Mouse (Mus musculus) liver, embryonic 16.5 days (tissue): ENCODE results near the gene Fmod. TPM values are rescaled to one million over a fixed set of nuclear protein-coding genes. Genes with fewer than 3 reads are reported as not detected.

Source experiments
- ATAC-seq: fragments of 200-750 bp; cut with Nextera tagmentation; 2 replicates; pipeline ENCODE4 v1.8.0; 2017; ENCODE audit warnings: low read depth, mild to moderate bottlenecking, moderate number of reproducible peaks, moderate library complexity
- H3K27ac ChIP-seq: fragments of 300-500 bp; sonication (generic); 2 replicates; pipeline ENCODE4 v1.5.1; 2014; ENCODE audit warnings: mild to moderate bottlenecking, low read length
- H3K27me3 ChIP-seq: fragments of 300-500 bp; sonication (generic); 2 replicates; pipeline ENCODE4 v1.6.1; 2014; ENCODE audit warnings: low read depth, low read length, mixed read lengths; ENCODE audit not compliant: control insufficient read depth, insufficient read depth
- H3K36me3 ChIP-seq: fragments of 300-500 bp; sonication (generic); 2 replicates; pipeline ENCODE4 v1.6.1; 2014; ENCODE audit warnings: mild to moderate bottlenecking; ENCODE audit not compliant: control insufficient read depth, insufficient read depth
- H3K4me1 ChIP-seq: fragments of 300-500 bp; sonication (generic); 2 replicates; pipeline ENCODE4 v1.6.1; 2014; ENCODE audit warnings: low read depth, low read length, mixed read lengths; ENCODE audit not compliant: control insufficient read depth
- H3K4me2 ChIP-seq: fragments of 300-500 bp; sonication (generic); 2 replicates; pipeline ENCODE4 v1.6.1; 2014; ENCODE audit warnings: low read depth, low read length, mixed read lengths
- H3K4me3 ChIP-seq: fragments of 300-500 bp; sonication (generic); 2 replicates; pipeline ENCODE4 v1.5.1; 2014; ENCODE audit warnings: low read depth, mild to moderate bottlenecking, low read length
- H3K9ac ChIP-seq: fragments of 300-500 bp; sonication (generic); 2 replicates; pipeline ENCODE4 v1.6.1; 2014; ENCODE audit warnings: low read depth, low read length
- H3K9me3 ChIP-seq: fragments of 300-500 bp; sonication (generic); replicated peaks from 2 replicates; pipeline ENCODE4 v1.6.1; 2016; ENCODE audit warnings: low read length; ENCODE audit not compliant: control insufficient read depth
- WGBS: fragments of 180-500 bp; shearing (Covaris S2); extraction: QIAGEN DNeasy Blood & Tissue Kit; methylation state at CpG from one replicate; pipeline ENCODE4 v1.1.7; 2014; ENCODE audit not compliant: insufficient replicate concordance; 5-methylcytosine and 5-hydroxymethylcytosine counted together
- polyA plus RNA-seq: library from polyadenylated mRNA; unstranded; fragments of >200 nt; fragmentation: Nextera tagmentation; extraction: Ambion mirVana; gene quantifications from 2 replicates; pipeline ENCODE4 v1.2.1, GENCODE M21; 2015

Fmod gene
- polyA plus RNA-seq, 1 experiment from 2014 or later, result 3.3 TPM

GRCm38 (mm10) chr1:134036492-134036891 is 562 bp upstream of the Fmod start:
- no peak overlapping the region for H3K27ac ChIP-seq
- WGBS, result 44% methylated on average over 2 of the region's 2 CpGs
- ATAC-seq, result no peak
- H3K4me3 ChIP-seq, result no peak overlapping the region
- no peaks in the 10 kb centered on the region for H3K4me1 ChIP-seq
- H3K27me3 ChIP-seq, result no peaks in the 10 kb centered on the region
- H3K36me3 ChIP-seq, result no peaks in the 10 kb centered on the region
- no peaks in the 10 kb centered on the region for H3K9me3 ChIP-seq
- H3K4me2 ChIP-seq, result no peak overlapping the region
- no peak overlapping the region for H3K9ac ChIP-seq

GRCm38 (mm10) chr1:134038336-134038735 is 1.3 kb downstream of the Fmod start:
- Histone ChIP-seq H3K4me3 (no peak overlapping the region), H3K27me3 (no peaks in the 10 kb centered on the region), H3K4me1 (no peaks in the 10 kb centered on the region), H3K9ac (no peak overlapping the region), H3K4me2 (no peak overlapping the region), H3K27ac (no peak overlapping the region), H3K9me3 (no peaks in the 10 kb centered on the region), H3K36me3 (no peaks in the 10 kb centered on the region)
- no peak for ATAC-seq
- 79% methylated on average over 4 of the region's 4 CpGs for WGBS

- Histone ChIP-seq H3K9ac (no peak overlapping the region), H3K27me3 (no peaks in the 10 kb centered on the region), H3K4me1 (no peaks in the 10 kb centered on the region), H3K27ac (no peak overlapping the region), H3K36me3 (no peaks in the 10 kb centered on the region), H3K9me3 (no peaks in the 10 kb centered on the region), H3K4me3 (no peak overlapping the region), H3K4me2 (no peak overlapping the region)
- ATAC-seq, result no peak
- 60% methylated on average over 2 of the region's 2 CpGs for WGBS
These were observed 2.3 kb downstream of the Fmod start for GRCm38 (mm10) chr1:134039361-134039760.

- no peaks in the 10 kb centered on the region for H3K4me1 ChIP-seq
- H3K4me3 ChIP-seq, result no peak overlapping the region
- no peak overlapping the region for H3K4me2 ChIP-seq
- H3K27me3 ChIP-seq, result no peaks in the 10 kb centered on the region
- H3K27ac ChIP-seq, result no peak overlapping the region
- WGBS, result 45% methylated on average over 2 of the region's 2 CpGs
- H3K9ac ChIP-seq, result no peak overlapping the region
- no peaks in the 10 kb centered on the region for H3K9me3 ChIP-seq
- no peak for ATAC-seq
- H3K36me3 ChIP-seq, result no peaks in the 10 kb centered on the region
These were observed 4.8 kb downstream of the Fmod start for GRCm38 (mm10) chr1:134041900-134042299.

GRCm38 (mm10) chr1:134042341-134042740 is 5.3 kb downstream of the Fmod start:
- no peaks in the 10 kb centered on the region for H3K4me1 ChIP-seq
- no peak overlapping the region for H3K4me3 ChIP-seq
- H3K9ac ChIP-seq, result no peak overlapping the region
- no peaks in the 10 kb centered on the region for H3K36me3 ChIP-seq
- 23% methylated on average over 1 of the region's 1 CpGs for WGBS
- no peak overlapping the region for H3K27ac ChIP-seq
- no peak for ATAC-seq
- H3K9me3 ChIP-seq, result no peaks in the 10 kb centered on the region
- H3K27me3 ChIP-seq, result no peaks in the 10 kb centered on the region
- H3K4me2 ChIP-seq, result no peak overlapping the region

GRCm38 (mm10) chr1:134044805-134045204 is 7.8 kb downstream of the Fmod start:
- Histone ChIP-seq H3K9ac (no peak overlapping the region), H3K4me1 (no peaks in the 10 kb centered on the region), H3K4me2 (no peak overlapping the region), H3K27me3 (no peaks in the 10 kb centered on the region), H3K9me3 (no peaks in the 10 kb centered on the region), H3K27ac (no peak overlapping the region), H3K36me3 (no peaks in the 10 kb centered on the region), H3K4me3 (no peak overlapping the region)
- no peak for ATAC-seq
- WGBS, result 72% methylated on average over 6 of the region's 6 CpGs

- Histone ChIP-seq H3K27me3 (no peaks in the 10 kb centered on the region), H3K4me3 (no peak overlapping the region), H3K4me1 (no peaks in the 10 kb centered on the region), H3K27ac (no peak overlapping the region), H3K9ac (no peak overlapping the region), H3K4me2 (peak overlapping the region; percentile 25; the same call in 1 of the 2 replicates), H3K9me3 (no peaks in the 10 kb centered on the region), H3K36me3 (no peaks in the 10 kb centered on the region)
- WGBS, result 7% methylated on average over 9 of the region's 9 CpGs
- ATAC-seq, result no peak; the same call in 1 of the 2 replicates
These were observed 8.9 kb downstream of the Fmod start for GRCm38 (mm10) chr1:134045971-134046370.

GRCm38 (mm10) chr1:134046387-134046786 is 9.3 kb downstream of the Fmod start:
- Histone ChIP-seq H3K36me3 (no peaks in the 10 kb centered on the region), H3K27ac (no peak overlapping the region), H3K4me1 (no peaks in the 10 kb centered on the region), H3K4me2 (peak overlapping the region; percentile 25; the same call in 1 of the 2 replicates), H3K9me3 (no peaks in the 10 kb centered on the region), H3K9ac (no peak overlapping the region), H3K4me3 (no peak overlapping the region), H3K27me3 (no peaks in the 10 kb centered on the region)
- no peak for ATAC-seq
- WGBS, result 25% methylated on average over 23 of the region's 23 CpGs

- Histone ChIP-seq H3K9me3 (no peaks in the 10 kb centered on the region), H3K4me2 (no peak overlapping the region), H3K4me1 (no peaks in the 10 kb centered on the region), H3K36me3 (no peaks in the 10 kb centered on the region), H3K27ac (no peak overlapping the region), H3K9ac (no peak overlapping the region), H3K27me3 (no peaks in the 10 kb centered on the region), H3K4me3 (no peak overlapping the region)
- 65% methylated on average over 6 of the region's 6 CpGs for WGBS
- no peak for ATAC-seq
These were observed 10.4 kb downstream of the Fmod start for GRCm38 (mm10) chr1:134047431-134047830.
